ENCODE assay signal across 8 mouse cellular contexts in the genomic region with DNA sequence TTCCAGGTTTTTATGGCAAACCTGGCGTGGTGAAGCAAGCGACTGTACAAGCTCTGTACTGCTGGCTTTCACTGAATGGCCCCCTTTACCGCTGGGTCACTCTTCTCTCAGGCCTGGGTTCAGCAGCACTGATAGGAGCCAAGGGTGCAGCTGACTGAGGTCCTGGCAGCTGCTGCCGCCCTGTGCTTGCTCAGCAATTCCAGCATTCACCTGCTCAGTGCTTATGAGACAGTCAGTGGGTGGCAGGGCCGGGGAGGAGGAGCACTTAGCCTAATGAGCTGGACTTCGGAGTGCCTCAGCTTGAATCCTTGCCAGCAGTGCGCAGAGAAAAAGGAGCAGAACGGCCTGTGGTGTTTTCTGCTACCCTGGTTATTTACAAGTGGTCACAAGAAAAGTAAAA.
DNase-seq lines count a peak whose midpoint lies in the region; ATAC-seq lines count a peak whose summit lies in the region.

No protein-coding gene starts in this region.

- peak; percentile 64 for ATAC-seq in forebrain, embryonic 16.5 days
- no peak for ATAC-seq in activated CD4-positive, CD25-positive, alpha-beta regulatory T cell, adult 4 months

- no peak overlapping the region for H3K4me3 ChIP-seq in forebrain, embryonic 16.5 days (replicated peaks; ENCODE audit: low read length)

- H3K27me3 ChIP-seq in forebrain, embryonic 16.5 days (replicated peaks; ENCODE audit: control insufficient read depth, insufficient read depth, low read length), result no peaks in the 10 kb centered on the region

- H3K4me2 ChIP-seq in forebrain, embryonic 16.5 days (ENCODE audit: low read length), result no peak overlapping the region

- no peak overlapping the region for H3K9ac ChIP-seq in forebrain, embryonic 16.5 days (replicated peaks; ENCODE audit: low read depth, low read length)

- H3K36me3 ChIP-seq in forebrain, embryonic 16.5 days (ENCODE audit: control insufficient read depth, insufficient read depth), result no peaks in the 10 kb centered on the region

- H3K27ac ChIP-seq in forebrain, embryonic 16.5 days (ENCODE audit: low read length), result no peak overlapping the region

- peak; percentile 25 for DNase-seq in heart, postnatal 4 days
- DNase-seq in heart, postnatal 25 days (ENCODE audit: low spot score), result no peak
- DNase-seq in R1 (ENCODE audit: low read depth, low spot score), result peak; percentile 34
- DNase-seq in kidney, postnatal 4 days, result peak; percentile 62 to 78
- DNase-seq in frontal cortex, postnatal 14 days (ENCODE audit: low spot score in 2 of 2), result no peak
- no peak for DNase-seq in urinary bladder, postnatal 10 days (ENCODE audit: low spot score)

- intact Hi-C loops in heart, postnatal 25 days (cut with DNase I), result no loop called here

- no peaks in the 10 kb centered on the region for H3K9me3 ChIP-seq in forebrain, embryonic 16.5 days (ENCODE audit: control insufficient read depth, low read length)

- WGBS in forebrain, embryonic 16.5 days, result 19% methylated on average over 8 of the region's 8 CpGs

- H3K4me1 ChIP-seq in forebrain, embryonic 16.5 days (replicated peaks; ENCODE audit: control insufficient read depth, insufficient read depth, low read length), result peaks cover 4% of the 10 kb centered on the region; the same call in 1 of the 2 replicates

Comparison
In these comparisons a context has a peak if more than half of its experiments do, and no peak if none do; other contexts are left out.
1. DNase-seq: peak in heart, postnatal 4 days (single experiment), R1 (single experiment) and kidney, postnatal 4 days (2 of 2); none in heart, postnatal 25 days (single experiment), frontal cortex, postnatal 14 days (0 of 2) and urinary bladder, postnatal 10 days (single experiment).